Mouse (Mus musculus): Measurements from ENCODE around the gene Pdzd4. TPM values are rescaled to one million over a fixed set of nuclear protein-coding genes. Genes with fewer than 3 reads are reported as not detected.

Gene Pdzd4
- polyA plus RNA-seq, 1 experiment: 2.4 TPM

- peak; percentile 89 to 93 for DNase-seq (ENCODE audit: low read depth in 1 of 2, low spot score in 2 of 2)
- TF ChIP-seq POLR2A (IDR thresholded peaks at IDR 0.05; ENCODE audit: low read depth, low read length) (peak; percentile 37), CTCF (IDR thresholded peaks at IDR 0.05; ENCODE audit: extremely low read depth, insufficient read depth, insufficient read length, insufficient replicate concordance) (no peak)
- Histone ChIP-seq H3K4me1 (ENCODE audit: control insufficient read depth, insufficient read depth, insufficient read length) (peaks cover 9% of the 10 kb centered on the region; the same call in 1 of the 2 replicates), H3K36me3 (ENCODE audit: control insufficient read depth, insufficient read depth, low read length) (peaks cover 8% of the 10 kb centered on the region), H3K27me3 (ENCODE audit: control insufficient read depth, insufficient read depth, low read length) (no peaks in the 10 kb centered on the region), H3K4me3 (ENCODE audit: extremely low read depth, insufficient read depth, insufficient read length) (peak within 1 kb of the TSS; percentile 98), H3K27ac (ENCODE audit: insufficient read depth, low read length) (peak within 1 kb of the TSS; percentile 98)
- 30% methylated on average over 52 of the region's 52 CpGs for WGBS
Measured at GRCm38 (mm10) chrX:73786364-73787224, 38.2 kb downstream of the Pdzd4 start, which contains the start of the genes Idh3g and Ssr4. Idh3g (minus strand) TSS chrX:73786897. Ssr4 (plus strand) TSS chrX:73787028.

- H3K4me1 ChIP-seq (ENCODE audit: control insufficient read depth, insufficient read depth, insufficient read length): peaks cover 9% of the 10 kb centered on the region; the same call in 1 of the 2 replicates
- H3K36me3 ChIP-seq (ENCODE audit: control insufficient read depth, insufficient read depth, low read length): peaks cover 11% of the 10 kb centered on the region
- TF ChIP-seq POLR2A (IDR thresholded peaks at IDR 0.05; ENCODE audit: low read depth, low read length) (no peak), CTCF (IDR thresholded peaks at IDR 0.05; ENCODE audit: extremely low read depth, insufficient read depth, insufficient read length, insufficient replicate concordance) (no peak)
- H3K4me3 ChIP-seq (ENCODE audit: extremely low read depth, insufficient read depth, insufficient read length): peak overlapping the region; percentile 98; the same call in 1 of the 2 replicates
- DNase-seq (ENCODE audit: low read depth in 1 of 2, low spot score in 2 of 2): no peak
- peak overlapping the region; percentile 98 for H3K27ac ChIP-seq (ENCODE audit: insufficient read depth, low read length)
- H3K27me3 ChIP-seq (ENCODE audit: control insufficient read depth, insufficient read depth, low read length): no peaks in the 10 kb centered on the region
Measured at GRCm38 (mm10) chrX:73785666-73786065, 39.1 kb downstream of the Pdzd4 start.

DNA sequence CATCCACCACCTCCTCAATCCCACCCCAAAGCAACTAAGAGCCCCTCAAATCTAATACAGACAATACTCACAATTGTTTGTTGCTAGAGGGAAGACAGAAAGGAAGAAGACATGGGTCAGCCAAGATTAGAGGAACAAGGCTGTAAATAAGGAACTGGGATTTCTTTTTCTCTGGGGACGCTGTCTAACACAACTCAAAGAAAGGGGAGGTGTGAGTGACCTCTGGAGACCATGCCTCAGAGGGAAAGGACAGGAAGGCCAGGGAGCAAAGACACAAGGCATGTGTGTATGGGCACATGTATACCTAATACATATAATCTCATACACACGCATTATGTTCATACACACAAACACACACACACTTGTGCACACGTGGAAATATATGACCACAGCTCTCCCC lies 42.5 kb downstream of the Pdzd4 start:
- no peak for DNase-seq (ENCODE audit: low read depth in 1 of 2, low spot score in 2 of 2)
- Histone ChIP-seq H3K27ac (ENCODE audit: insufficient read depth, low read length) (no peak overlapping the region), H3K27me3 (ENCODE audit: control insufficient read depth, insufficient read depth, low read length) (no peaks in the 10 kb centered on the region), H3K4me1 (ENCODE audit: control insufficient read depth, insufficient read depth, insufficient read length) (peaks cover 7% of the 10 kb centered on the region; the same call in 1 of the 2 replicates), H3K4me3 (ENCODE audit: extremely low read depth, insufficient read depth, insufficient read length) (no peak overlapping the region), H3K36me3 (ENCODE audit: control insufficient read depth, insufficient read depth, low read length) (peaks cover 21% of the 10 kb centered on the region)
- TF ChIP-seq CTCF (IDR thresholded peaks at IDR 0.05; ENCODE audit: extremely low read depth, insufficient read depth, insufficient read length, insufficient replicate concordance): no peak
- TF ChIP-seq POLR2A (IDR thresholded peaks at IDR 0.05; ENCODE audit: low read depth, low read length): no peak
- WGBS: 71% methylated on average over 3 of the region's 3 CpGs

DNA sequence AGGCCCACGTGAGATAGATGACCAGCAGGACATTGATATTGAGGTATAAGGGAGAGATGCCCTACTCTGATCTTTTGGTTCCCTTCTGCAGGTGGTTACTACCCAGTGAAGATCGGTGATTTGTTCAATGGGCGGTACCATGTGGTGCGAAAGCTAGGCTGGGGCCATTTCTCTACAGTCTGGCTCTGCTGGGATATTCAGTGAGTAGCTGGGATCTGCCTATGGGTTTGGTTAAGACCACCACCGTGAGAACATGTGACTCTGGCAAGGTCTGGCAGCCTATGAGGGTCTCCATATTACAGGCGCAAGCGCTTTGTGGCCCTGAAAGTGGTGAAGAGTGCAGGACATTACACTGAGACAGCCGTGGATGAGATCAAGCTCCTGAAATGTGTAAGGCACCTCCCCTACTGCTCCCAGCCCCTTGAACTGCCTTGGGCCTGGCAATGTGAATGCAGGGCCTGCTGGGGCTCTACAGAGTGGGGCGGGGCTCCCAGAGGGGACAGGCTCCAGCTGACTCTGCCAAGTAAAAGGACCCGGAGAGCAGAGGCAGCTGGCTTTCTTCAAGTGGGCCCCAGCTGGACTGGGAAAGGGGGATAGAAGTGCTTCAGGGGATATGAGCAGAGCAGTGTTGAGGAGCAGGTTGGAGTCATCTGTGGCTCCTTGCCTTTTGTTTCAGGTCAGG lies 49.8 kb downstream of the Pdzd4 start:
- no peaks in the 10 kb centered on the region for H3K27me3 ChIP-seq (ENCODE audit: control insufficient read depth, insufficient read depth, low read length)
- DNase-seq (ENCODE audit: low read depth in 1 of 2, low spot score in 2 of 2): no peak
- H3K27ac ChIP-seq (ENCODE audit: insufficient read depth, low read length): peak overlapping the region; percentile 70
- peaks cover 7% of the 10 kb centered on the region; the same call in 1 of the 2 replicates for H3K4me1 ChIP-seq (ENCODE audit: control insufficient read depth, insufficient read depth, insufficient read length)
- 68% methylated on average over 10 of the region's 10 CpGs for WGBS
- TF ChIP-seq CTCF (IDR thresholded peaks at IDR 0.05; ENCODE audit: extremely low read depth, insufficient read depth, insufficient read length, insufficient replicate concordance) (no peak), POLR2A (IDR thresholded peaks at IDR 0.05; ENCODE audit: low read depth, low read length) (no peak)
- peaks cover 13% of the 10 kb centered on the region for H3K36me3 ChIP-seq (ENCODE audit: control insufficient read depth, insufficient read depth, low read length)
- H3K4me3 ChIP-seq (ENCODE audit: extremely low read depth, insufficient read depth, insufficient read length): peak overlapping the region; percentile 52; the same call in 1 of the 2 replicates

GRCm38 (mm10) chrX:73774168-73774760 lies 50.5 kb downstream of the Pdzd4 start, which contains the start of gene Srpk3:
Srpk3 (plus strand) TSS chrX:73774405.
- peaks cover 9% of the 10 kb centered on the region for H3K36me3 ChIP-seq (ENCODE audit: control insufficient read depth, insufficient read depth, low read length)
- no peak for TF ChIP-seq CTCF (IDR thresholded peaks at IDR 0.05; ENCODE audit: extremely low read depth, insufficient read depth, insufficient read length, insufficient replicate concordance)
- TF ChIP-seq POLR2A (IDR thresholded peaks at IDR 0.05; ENCODE audit: low read depth, low read length): 0 out of 2 replicates have a peak, but pooled peaks have one; percentile 11
- H3K27me3 ChIP-seq (ENCODE audit: control insufficient read depth, insufficient read depth, low read length): no peaks in the 10 kb centered on the region
- H3K27ac ChIP-seq (ENCODE audit: insufficient read depth, low read length): peak within 1 kb of the TSS; percentile 70
- WGBS: 32% methylated on average over 9 of the region's 9 CpGs
- H3K4me3 ChIP-seq (ENCODE audit: extremely low read depth, insufficient read depth, insufficient read length): peak within 1 kb of the TSS; percentile 52
- peak in 1 of 2 experiments; percentile 62 for DNase-seq (ENCODE audit: low read depth in 1 of 2, low spot score in 2 of 2)
- peaks cover 7% of the 10 kb centered on the region; the same call in 1 of the 2 replicates for H3K4me1 ChIP-seq (ENCODE audit: control insufficient read depth, insufficient read depth, insufficient read length)

DNA sequence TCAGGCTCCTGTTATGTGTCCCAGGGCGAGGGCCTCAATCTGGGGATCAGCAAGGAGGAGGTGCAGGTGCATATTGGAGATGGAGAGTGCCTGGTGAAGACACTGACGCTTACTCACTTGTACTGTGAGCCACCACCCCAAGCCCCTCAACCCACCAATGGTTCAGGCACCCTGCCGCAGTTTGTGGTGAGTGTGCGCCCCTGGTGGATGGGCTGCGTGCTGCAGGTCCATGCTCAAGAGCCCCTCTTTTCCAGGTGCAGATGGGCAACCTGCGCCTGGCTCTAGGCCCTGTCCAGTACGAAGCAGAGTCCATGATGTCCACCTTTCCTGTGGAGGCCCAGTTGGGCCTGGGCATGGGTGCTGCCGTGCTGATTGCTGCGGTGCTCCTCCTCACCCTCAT lies 57.5 kb downstream of the Pdzd4 start:
- Histone ChIP-seq H3K4me3 (ENCODE audit: extremely low read depth, insufficient read depth, insufficient read length) (no peak overlapping the region), H3K36me3 (ENCODE audit: control insufficient read depth, insufficient read depth, low read length) (no peaks in the 10 kb centered on the region), H3K27ac (ENCODE audit: insufficient read depth, low read length) (no peak overlapping the region), H3K4me1 (ENCODE audit: control insufficient read depth, insufficient read depth, insufficient read length) (peaks cover 3% of the 10 kb centered on the region; the same call in 1 of the 2 replicates), H3K27me3 (ENCODE audit: control insufficient read depth, insufficient read depth, low read length) (no peaks in the 10 kb centered on the region)
- no peak for DNase-seq (ENCODE audit: low read depth in 1 of 2, low spot score in 2 of 2)
- TF ChIP-seq POLR2A (IDR thresholded peaks at IDR 0.05; ENCODE audit: low read depth, low read length) (no peak), CTCF (IDR thresholded peaks at IDR 0.05; ENCODE audit: extremely low read depth, insufficient read depth, insufficient read length, insufficient replicate concordance) (0 out of 2 replicates have a peak, but pooled peaks have one; percentile 16)
- WGBS: 75% methylated on average over 9 of the region's 9 CpGs

Data from spleen, adult 2 months (tissue).